Mouse (Mus musculus) spleen, adult 2 months (tissue): ENCODE results near the gene Gnb5.

Experiments
- CTCF ChIP-seq: fragments of 200-500 bp; IDR thresholded peaks from 2 replicates; pipeline ENCODE4 v1.5.1; 2011; ENCODE audit warnings: mild to moderate bottlenecking, inconsistent platforms; ENCODE audit not compliant: insufficient read depth, insufficient read length, insufficient replicate concordance; ENCODE audit errors: extremely low read depth
- POLR2A ChIP-seq: fragments of 200-500 bp; IDR thresholded peaks from 2 replicates; pipeline ENCODE4 v1.6.1; 2011; ENCODE audit warnings: low read depth, low read length, inconsistent platforms

DNA sequence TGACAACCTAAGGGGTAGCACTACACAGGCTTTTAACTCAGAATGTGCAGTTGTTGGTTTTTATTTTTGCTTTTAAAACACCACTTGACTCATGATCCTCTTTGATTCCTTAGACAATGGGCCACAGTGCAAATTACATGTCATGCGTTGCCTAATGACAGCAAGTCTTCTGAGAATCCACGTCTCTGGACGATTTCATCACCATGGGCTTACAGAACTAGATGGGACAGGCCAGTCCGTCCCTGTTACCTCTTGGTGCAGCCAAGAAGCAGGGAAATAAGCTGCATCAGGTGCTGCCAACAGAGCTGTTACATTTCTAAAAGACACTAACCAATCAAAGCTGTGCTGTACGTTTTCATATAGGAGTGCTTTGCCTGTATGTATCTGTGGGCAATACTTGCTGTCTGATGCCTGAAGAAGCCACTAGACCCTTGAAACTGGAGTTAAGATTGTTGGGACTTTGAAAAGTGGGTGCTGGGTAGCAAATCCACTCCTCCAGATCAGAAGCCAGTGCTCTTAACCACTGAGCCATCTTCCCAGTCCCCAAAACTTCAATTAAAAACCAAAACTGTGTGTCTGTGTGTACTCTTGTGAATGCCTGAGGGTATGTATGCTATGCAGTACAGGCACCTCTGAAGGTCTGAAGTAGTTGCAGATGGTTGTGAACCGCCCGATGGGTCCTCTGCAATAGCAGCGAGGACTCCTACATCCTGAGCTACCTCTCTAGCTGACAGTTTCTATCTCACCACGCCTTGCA lies 79.3 kb downstream of the Gnb5 start:
- TF ChIP-seq POLR2A (no peak), CTCF (no peak)
